Mouse (Mus musculus) small intestine, adult 2 months (tissue): Measurements from ENCODE around the gene Sh2d7. TPM values are rescaled to one million over a fixed set of nuclear protein-coding genes. Genes with fewer than 3 reads are reported as not detected.
A peak's percentile ranks its signal among the peaks of the same experiment; 100 is the strongest.
"Not testable (repeated sequence)": the region's sequence is repeated elsewhere in the genome, so short reads cannot be mapped to it uniquely, and the experiment has no call there.

Source experiments
- H3K27ac ChIP-seq: fragments of 200-500 bp; 2 replicates; pipeline ENCODE4 v1.5.1; 2012; ENCODE audit warnings: low read depth, low read length, control low read depth, inconsistent platforms; ENCODE audit not compliant: insufficient read depth
- H3K27me3 ChIP-seq: fragments of 200-500 bp; 2 replicates; pipeline ENCODE4 v1.6.1; 2012; ENCODE audit warnings: mild to moderate bottlenecking, moderate library complexity, low read length, inconsistent platforms; ENCODE audit not compliant: control insufficient read depth, insufficient read depth
- H3K36me3 ChIP-seq: fragments of 200-500 bp; 2 replicates; pipeline ENCODE4 v1.6.1; 2012; ENCODE audit warnings: mild to moderate bottlenecking, low read length, control low read depth, inconsistent platforms; ENCODE audit not compliant: control insufficient read depth, insufficient read depth
- H3K4me1 ChIP-seq: fragments of 200-500 bp; 2 replicates; pipeline ENCODE4 v1.6.1; 2012; ENCODE audit warnings: low read length, inconsistent platforms, mixed read lengths; ENCODE audit not compliant: control insufficient read depth, insufficient read depth, insufficient read length
- H3K4me3 ChIP-seq: fragments of 200-500 bp; 2 replicates; pipeline ENCODE4 v1.5.1; 2012; ENCODE audit warnings: low read depth, mild to moderate bottlenecking, control low read depth, inconsistent platforms, low read length, moderate library complexity
- CTCF ChIP-seq: fragments of 200-500 bp; IDR thresholded peaks from 2 replicates; pipeline ENCODE4 v1.5.1; 2012; ENCODE audit warnings: low read depth, mild to moderate bottlenecking, control low read depth, inconsistent platforms, low read length, moderate library complexity, mixed read lengths; ENCODE audit not compliant: insufficient replicate concordance, insufficient read length; ENCODE audit errors: extremely low read depth
- POLR2A ChIP-seq: fragments of 200-500 bp; IDR thresholded peaks from 2 replicates; pipeline ENCODE4 v1.6.1; 2012; ENCODE audit warnings: low read depth, mild to moderate bottlenecking, control low read depth, inconsistent platforms, low read length, moderate library complexity
- WGBS: fragments of 180-500 bp; shearing (Covaris S2); methylation state at CpG from one replicate; pipeline ENCODE4 v1.1.7; 2018; 5-methylcytosine and 5-hydroxymethylcytosine counted together
- polyA plus RNA-seq: library from polyadenylated mRNA; depleted of rRNA; stranded (reverse); fragments of >200 nt; gene quantifications from 2 replicates; pipeline ENCODE4 v1.2.3, GENCODE M21; 2012

The Sh2d7 gene
- polyA plus RNA-seq, 1 experiment, result 5.7 TPM

GRCm38 (mm10) chr9:54559771-54560471 lies 21.1 kb downstream of the Sh2d7 start, which contains the start of gene Cib2:
TSS of gene Cib2 (minus strand) at chr9:54560218.
- H3K4me1 ChIP-seq, result peaks cover 3% of the 10 kb centered on the region
- no peak within 1 kb of the TSS for H3K27ac ChIP-seq
- WGBS, result 2% methylated on average over 54 of the region's 54 CpGs
- peak within 1 kb of the TSS; percentile 69 for H3K4me3 ChIP-seq
- peak; percentile 44; the same call in 1 of the 2 replicates for TF ChIP-seq POLR2A
- TF ChIP-seq CTCF, result peak; percentile 41; the same call in 1 of the 2 replicates
- H3K36me3 ChIP-seq, result no peaks in the 10 kb centered on the region
- no peaks in the 10 kb centered on the region for H3K27me3 ChIP-seq

GRCm38 (mm10) chr9:54560831-54561601 lies 22.2 kb downstream of the Sh2d7 start:
- 82% methylated on average over 8 of the region's 8 CpGs for WGBS
- no peak for TF ChIP-seq POLR2A
- TF ChIP-seq CTCF, result no peak

GRCm38 (mm10) chr9:54566958-54567357 lies 28.2 kb downstream of the Sh2d7 start:
- H3K27me3 ChIP-seq, result no peaks in the 10 kb centered on the region

More at GRCm38 (mm10) chr9:54560831-54561601, 22.2 kb downstream of the Sh2d7 start:
- no peaks in the 10 kb centered on the region for H3K36me3 ChIP-seq
- no peak overlapping the region for H3K27ac ChIP-seq
- H3K4me3 ChIP-seq, result no peak overlapping the region
- no peaks in the 10 kb centered on the region for H3K27me3 ChIP-seq
- H3K4me1 ChIP-seq, result peaks cover 3% of the 10 kb centered on the region

GRCm38 (mm10) chr9:54568732-54569131 lies 29.9 kb downstream of the Sh2d7 start:
- WGBS, result 24% methylated on average over 2 of the region's 2 CpGs
- H3K36me3 ChIP-seq, result no peaks in the 10 kb centered on the region
- no peak overlapping the region for H3K27ac ChIP-seq
- TF ChIP-seq POLR2A, result no peak
- TF ChIP-seq CTCF, result no peak
- H3K4me1 ChIP-seq, result peaks cover 13% of the 10 kb centered on the region; the same call in 1 of the 2 replicates
- no peaks in the 10 kb centered on the region for H3K27me3 ChIP-seq
- H3K4me3 ChIP-seq, result no peak overlapping the region

More at GRCm38 (mm10) chr9:54566958-54567357, 28.2 kb downstream of the Sh2d7 start:
- Histone ChIP-seq H3K4me1 (peaks cover 12% of the 10 kb centered on the region; the same call in 1 of the 2 replicates), H3K36me3 (no peaks in the 10 kb centered on the region), H3K27ac (no peak overlapping the region), H3K4me3 (no peak overlapping the region)
- TF ChIP-seq CTCF (no peak), POLR2A (no peak)
- WGBS, result 26% methylated on average over 4 of the region's 4 CpGs

- WGBS, result 22% methylated on average over 9 of the region's 9 CpGs
Measured at GRCm38 (mm10) chr9:54571130-54571839, 32.5 kb downstream of the Sh2d7 start.

GRCm38 (mm10) chr9:54583712-54584111 lies 44.9 kb downstream of the Sh2d7 start:
- WGBS, result 51% methylated on average over 1 of the region's 1 CpGs
- Histone ChIP-seq H3K27me3 (no peaks in the 10 kb centered on the region), H3K4me1 (no peaks in the 10 kb centered on the region; the same call in 1 of the 2 replicates), H3K27ac (no peak overlapping the region), H3K4me3 (no peak overlapping the region), H3K36me3 (no peaks in the 10 kb centered on the region)
- TF ChIP-seq CTCF, result no peak
- TF ChIP-seq POLR2A, result no peak

More at GRCm38 (mm10) chr9:54571130-54571839, 32.5 kb downstream of the Sh2d7 start:
- no peak overlapping the region for H3K4me3 ChIP-seq
- H3K36me3 ChIP-seq, result no peaks in the 10 kb centered on the region
- H3K27me3 ChIP-seq, result no peaks in the 10 kb centered on the region
- TF ChIP-seq POLR2A (no peak), CTCF (no peak)
- H3K27ac ChIP-seq, result peak overlapping the region; percentile 93
- peaks cover 13% of the 10 kb centered on the region; the same call in 1 of the 2 replicates for H3K4me1 ChIP-seq

- not testable (repeated sequence) for H3K27me3 ChIP-seq, H3K36me3 ChIP-seq, H3K4me3 ChIP-seq, H3K27ac ChIP-seq, H3K4me1 ChIP-seq
- WGBS, result 79% methylated on average over 2 of the region's 2 CpGs
Measured at GRCm38 (mm10) chr9:54584127-54584526, 45.3 kb downstream of the Sh2d7 start.
